ENCODE assay signal across 15 mouse cellular contexts in the genomic region with DNA sequence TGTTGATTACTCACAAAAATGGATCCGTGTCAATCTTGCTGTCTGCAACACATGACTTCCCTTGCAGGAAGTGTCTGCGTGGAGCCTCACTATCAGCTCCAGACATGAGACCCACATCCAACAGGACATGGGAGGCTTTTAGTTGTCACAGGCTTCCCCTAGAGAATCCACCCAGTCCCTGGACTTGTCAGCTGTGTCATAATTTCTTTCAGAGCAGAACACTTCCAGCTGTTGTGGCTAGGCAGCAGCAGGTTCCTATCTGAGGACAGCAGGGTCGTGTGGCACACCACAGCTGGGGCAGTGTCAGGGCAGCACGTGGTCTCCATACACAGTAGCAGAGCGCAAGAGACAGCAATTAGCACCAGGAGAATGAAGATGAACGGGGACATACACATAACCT.
A peak's percentile ranks its signal among the peaks of the same experiment; 100 is the strongest.
DNase-seq lines count a peak whose midpoint lies in the region; ATAC-seq and TF ChIP-seq lines count a peak whose summit lies in the region.
"Had no signal": no experiment of that assay in that cellular context is flagged by ENCODE, and none has a peak within 500 bp of the region (broad histone marks: within the 10 kb centered on the region; RNA-seq: fewer than 3 reads in every experiment).

No protein-coding gene starts in this region.

- H3K4me2 ChIP-seq in lung, embryonic 14.5 days, result no peak overlapping the region
- H3K4me2 ChIP-seq: forebrain, embryonic 12.5 days; hindbrain, embryonic 13.5 days had no signal

- TF ChIP-seq POLR2A in lung, adult 2 months (IDR thresholded peaks at IDR 0.05; ENCODE audit: borderline replicate concordance, extremely low read depth, low read depth, low read length), result no peak
- TF ChIP-seq POLR2A in thymus, adult 2 months (IDR thresholded peaks at IDR 0.05; ENCODE audit: control insufficient read depth, extremely low read depth, insufficient read depth, low read length, poor library complexity), result no peak

- peak; percentile 67 for DNase-seq in lung, embryonic 14.5 days
- no peak for DNase-seq in lung, adult 2 months
- DNase-seq in kidney, adult 18-20 months, result peak; percentile 5
- DNase-seq in kidney, postnatal 4 days, result peak; percentile 76 to 84
- DNase-seq in lung, postnatal 36 days, result peak; percentile 28
- DNase-seq in testis, postnatal 14 days (ENCODE audit: low spot score), result no peak
- DNase-seq in urinary bladder, postnatal 36 days (ENCODE audit: low spot score in 2 of 2), result no peak
- no peak for DNase-seq in thymus, adult 2 months
- DNase-seq: cerebellum, adult 18-20 months; gastrocnemius, postnatal 10 days; left cerebral cortex, postnatal 4 days had no signal

- H3K9ac ChIP-seq in lung, embryonic 14.5 days, result no peak overlapping the region
- H3K9ac ChIP-seq: forebrain, embryonic 12.5 days; hindbrain, embryonic 13.5 days had no signal

- ATAC-seq in lung, embryonic 14.5 days (ENCODE audit: insufficient read depth), result peak; percentile 75; the same call in 1 of the 2 replicates

- no peaks in the 10 kb centered on the region for H3K27me3 ChIP-seq in lung, embryonic 14.5 days (ENCODE audit: insufficient read depth, low read length)
- H3K27me3 ChIP-seq in thymus, adult 2 months (ENCODE audit: control insufficient read depth, insufficient read depth, low read length), result no peaks in the 10 kb centered on the region
- H3K27me3 ChIP-seq: forebrain, embryonic 12.5 days; hindbrain, embryonic 13.5 days had no signal

- no peak for TF ChIP-seq CTCF in lung, embryonic 14.5 days (IDR thresholded peaks at IDR 0.05; ENCODE audit: low read depth)
- TF ChIP-seq CTCF in lung, adult 2 months (IDR thresholded peaks at IDR 0.05; ENCODE audit: insufficient read depth, low read length), result no peak
- no peak for TF ChIP-seq CTCF in thymus, adult 2 months (IDR thresholded peaks at IDR 0.05; ENCODE audit: borderline replicate concordance, control insufficient read depth, extremely low read depth, insufficient read depth, low read length, poor library complexity)

- H3K9me3 ChIP-seq in lung, embryonic 14.5 days (ENCODE audit: low read depth, low read length), result no peaks in the 10 kb centered on the region
- H3K9me3 ChIP-seq: forebrain, embryonic 12.5 days; hindbrain, embryonic 13.5 days had no signal

- no peak overlapping the region for H3K4me3 ChIP-seq in lung, embryonic 14.5 days (ENCODE audit: low read depth, low read length)
- no peak overlapping the region for H3K4me3 ChIP-seq in lung, adult 2 months (replicated peaks; ENCODE audit: extremely low read depth, low read depth, low read length)
- H3K4me3 ChIP-seq in thymus, adult 2 months (ENCODE audit: control insufficient read depth, insufficient read depth, low read length), result no peak overlapping the region
- H3K4me3 ChIP-seq: forebrain, embryonic 12.5 days; hindbrain, embryonic 13.5 days; myocyte had no signal

- H3K36me3 ChIP-seq in lung, embryonic 14.5 days (ENCODE audit: insufficient read depth), result no peaks in the 10 kb centered on the region
- H3K36me3 ChIP-seq in thymus, adult 2 months (ENCODE audit: control insufficient read depth, insufficient read depth, low read length), result no peaks in the 10 kb centered on the region
- H3K36me3 ChIP-seq: forebrain, embryonic 12.5 days; hindbrain, embryonic 13.5 days had no signal

- no peaks in the 10 kb centered on the region for H3K4me1 ChIP-seq in lung, embryonic 14.5 days (ENCODE audit: insufficient read depth)
- no peaks in the 10 kb centered on the region for H3K4me1 ChIP-seq in lung, adult 2 months (ENCODE audit: control insufficient read depth, insufficient read depth, low read length)
- no peaks in the 10 kb centered on the region for H3K4me1 ChIP-seq in thymus, adult 2 months (replicated peaks; ENCODE audit: control insufficient read depth, insufficient read depth, low read length)
- H3K4me1 ChIP-seq: forebrain, embryonic 12.5 days; hindbrain, embryonic 13.5 days had no signal

- no peak overlapping the region for H3K27ac ChIP-seq in lung, embryonic 14.5 days (ENCODE audit: low read depth)
- H3K27ac ChIP-seq in thymus, adult 2 months (ENCODE audit: control insufficient read depth, insufficient read depth, low read length), result no peak overlapping the region
- H3K27ac ChIP-seq: forebrain, embryonic 12.5 days; hindbrain, embryonic 13.5 days; macrophage had no signal

- WGBS in lung, embryonic 14.5 days, result 28% methylated on average over 6 of the region's 6 CpGs
- 42% methylated on average over 6 of the region's 6 CpGs for WGBS in lung, adult 2 months
- 49% methylated on average over 6 of the region's 6 CpGs for WGBS in thymus, adult 2 months

Comparison
In these comparisons a context has a peak if more than half of its experiments do, and no peak if none do; other contexts are left out.
1. DNase-seq: peak in lung, embryonic 14.5 days (single experiment), kidney, adult 18-20 months (single experiment), kidney, postnatal 4 days (2 of 2) and lung, postnatal 36 days (single experiment); none in lung, adult 2 months (single experiment), testis, postnatal 14 days (single experiment), urinary bladder, postnatal 36 days (0 of 2) and thymus, adult 2 months (single experiment).